19 mouse cellular contexts compared by ENCODE assay signal in the genomic region with DNA sequence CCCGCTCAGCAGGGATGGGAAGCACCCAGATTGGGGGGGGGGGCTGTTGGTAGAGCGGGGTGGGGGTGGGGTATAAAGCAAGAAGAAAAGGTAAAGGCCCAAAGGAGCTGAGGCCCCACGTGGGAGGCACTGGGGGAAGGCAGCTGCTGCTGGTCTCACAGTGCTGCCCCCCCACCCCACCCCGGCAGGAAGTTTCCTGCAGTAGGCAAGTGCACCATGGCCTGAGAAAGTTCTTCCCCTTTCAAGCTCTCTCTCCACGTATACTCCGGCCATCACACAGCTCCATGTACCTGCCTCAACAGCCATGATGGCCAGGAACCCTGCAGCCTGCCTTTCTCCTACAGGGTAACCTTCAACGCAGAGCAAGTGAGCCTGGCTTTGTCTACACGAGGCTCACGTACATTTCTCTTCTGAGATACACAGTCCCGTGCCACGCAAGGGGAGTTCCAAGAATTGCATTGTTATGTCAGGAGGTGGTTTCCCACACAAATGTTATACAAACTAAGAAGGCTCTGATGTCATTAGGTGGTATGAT. TPM values are rescaled to one million over a fixed set of nuclear protein-coding genes. Genes with fewer than 3 reads are reported as not detected.
A peak's percentile ranks its signal among the peaks of the same experiment; 100 is the strongest.
DNase-seq lines count a peak whose midpoint lies in the region; ATAC-seq and TF ChIP-seq lines count a peak whose summit lies in the region.
"Had no signal": no experiment of that assay in that cellular context is flagged by ENCODE, and none has a peak within 500 bp of the region (broad histone marks: within the 10 kb centered on the region; RNA-seq: fewer than 3 reads in every experiment).

No protein-coding gene starts in this region.

- no peak overlapping the region for H3K9ac ChIP-seq in liver, postnatal 0 days (replicated peaks)
- peak overlapping the region; percentile 16; the same call in 1 of the 2 replicates for H3K9ac ChIP-seq in ES-Bruce4 (ENCODE audit: low read depth, poor library complexity, severe bottlenecking)
- H3K9ac ChIP-seq: embryonic facial prominence, embryonic 12.5 days; liver, embryonic 13.5 days; midbrain, embryonic 13.5 days; neural tube, embryonic 12.5 days had no signal

- peaks cover 18% of the 10 kb centered on the region; the same call in 1 of the 2 replicates for H3K36me3 ChIP-seq in liver, postnatal 0 days (replicated peaks; ENCODE audit: insufficient read depth, low read length)
- 0 out of 2 replicates have a peak, but pooled peaks cover 3% of the 10 kb centered on the region for H3K36me3 ChIP-seq in ES-Bruce4 (ENCODE audit: control insufficient read depth, insufficient read depth, low read length, poor library complexity, severe bottlenecking)
- peaks cover 70% of the 10 kb centered on the region for H3K36me3 ChIP-seq in hindbrain, embryonic 10.5 days

- no peak for TF ChIP-seq CTCF in liver, postnatal 0 days (IDR thresholded peaks at IDR 0.05; ENCODE audit: low read depth)
- TF ChIP-seq CTCF in ES-Bruce4 (IDR thresholded peaks at IDR 0.05; ENCODE audit: low read depth, low read length), result no peak

- TF ChIP-seq EP300 in liver, postnatal 0 days (IDR thresholded peaks at IDR 0.05; ENCODE audit: low read depth), result no peak
- no peak for TF ChIP-seq EP300 in ES-Bruce4 (IDR thresholded peaks at IDR 0.05; ENCODE audit: insufficient read depth, low read depth, low read length)

- no peak overlapping the region for H3K4me2 ChIP-seq in liver, postnatal 0 days (ENCODE audit: low read depth, low read length)
- H3K4me2 ChIP-seq: embryonic facial prominence, embryonic 12.5 days; liver, embryonic 13.5 days; midbrain, embryonic 13.5 days; neural tube, embryonic 12.5 days had no signal

- peaks cover 36% of the 10 kb centered on the region for H3K4me1 ChIP-seq in liver, postnatal 0 days (ENCODE audit: insufficient read depth)
- H3K4me1 ChIP-seq in ES-Bruce4 (ENCODE audit: control insufficient read depth, insufficient read depth, low read length), result peaks cover 15% of the 10 kb centered on the region
- H3K4me1 ChIP-seq in hindbrain, embryonic 10.5 days (replicated peaks), result peaks cover 23% of the 10 kb centered on the region
- H3K4me1 ChIP-seq: embryonic facial prominence, embryonic 12.5 days; midbrain, embryonic 13.5 days; neural tube, embryonic 12.5 days had no signal

- no peak for TF ChIP-seq POLR2A in ES-Bruce4 (IDR thresholded peaks at IDR 0.05; ENCODE audit: insufficient read depth, low read length)

- 50% methylated on average over 11 of the region's 11 CpGs for WGBS in liver, postnatal 0 days (ENCODE audit: insufficient replicate concordance)
- 83% methylated on average over 11 of the region's 11 CpGs for WGBS in hindbrain, embryonic 10.5 days

- no peak for DNase-seq in liver, postnatal 0 days
- no peak for DNase-seq in liver
- peak; percentile 95 for DNase-seq in induced T-regulatory cell, adult 2 months (ENCODE audit: low read depth)
- DNase-seq in thymus, postnatal 0 days (ENCODE audit: low spot score), result peak; percentile 72
- no peak for DNase-seq in hindbrain, embryonic 10.5 days (ENCODE audit: low spot score)
- DNase-seq in ovary, postnatal 14 days (ENCODE audit: low spot score), result no peak
- no peak for DNase-seq in right cerebral cortex, postnatal 14 days
- DNase-seq: adrenal gland, adult 2 months; cerebellum, postnatal 36 days; gastrocnemius, adult 2 months; kidney, postnatal 10 days; layer of hippocampus, adult 9-11 months; liver, embryonic 13.5 days; lung, postnatal 14 days had no signal

- H3K27ac ChIP-seq in liver, postnatal 0 days (ENCODE audit: low read depth), result 0 out of 2 replicates have a peak overlapping the region, but pooled peaks have one; percentile 45
- peak overlapping the region; percentile 30; the same call in 1 of the 2 replicates for H3K27ac ChIP-seq in ES-Bruce4 (ENCODE audit: insufficient read depth, low read length)
- H3K27ac ChIP-seq in hindbrain, embryonic 10.5 days, result no peak overlapping the region
- H3K27ac ChIP-seq: embryonic facial prominence, embryonic 12.5 days; forebrain, embryonic 10.5 days; gastrocnemius, adult 2 months; liver, embryonic 13.5 days; midbrain, embryonic 13.5 days; neural tube, embryonic 12.5 days had no signal

- no peak overlapping the region for H3K4me3 ChIP-seq in liver, postnatal 0 days (ENCODE audit: low read depth, low read length)
- no peak overlapping the region for H3K4me3 ChIP-seq in ES-Bruce4 (ENCODE audit: low read depth, low read length)
- no peak overlapping the region for H3K4me3 ChIP-seq in hindbrain, embryonic 10.5 days
- H3K4me3 ChIP-seq: embryonic facial prominence, embryonic 12.5 days; forebrain, embryonic 10.5 days; gastrocnemius, adult 2 months; liver, embryonic 13.5 days; midbrain, embryonic 13.5 days; neural tube, embryonic 12.5 days had no signal

- H3K27me3 ChIP-seq in liver, postnatal 0 days (ENCODE audit: insufficient read depth, low read length), result no peaks in the 10 kb centered on the region
- H3K27me3 ChIP-seq in ES-Bruce4 (ENCODE audit: control insufficient read depth, insufficient read depth, low read length, poor library complexity, severe bottlenecking), result no peaks in the 10 kb centered on the region
- no peaks in the 10 kb centered on the region for H3K27me3 ChIP-seq in hindbrain, embryonic 10.5 days (ENCODE audit: insufficient read depth, poor library complexity, severe bottlenecking)
- H3K27me3 ChIP-seq: embryonic facial prominence, embryonic 12.5 days; liver, embryonic 13.5 days; midbrain, embryonic 13.5 days; neural tube, embryonic 12.5 days had no signal

- no peak for ATAC-seq in liver, postnatal 0 days
- ATAC-seq: midbrain, embryonic 13.5 days had no signal

- H3K9me3 ChIP-seq in liver, postnatal 0 days (ENCODE audit: low read length), result no peaks in the 10 kb centered on the region
- H3K9me3 ChIP-seq in ES-Bruce4 (replicated peaks; ENCODE audit: control insufficient read depth, insufficient read depth, low read length, poor library complexity, severe bottlenecking), result no peaks in the 10 kb centered on the region
- no peaks in the 10 kb centered on the region for H3K9me3 ChIP-seq in hindbrain, embryonic 10.5 days
- H3K9me3 ChIP-seq: embryonic facial prominence, embryonic 12.5 days; forebrain, embryonic 10.5 days; liver, embryonic 13.5 days; midbrain, embryonic 13.5 days; neural tube, embryonic 12.5 days had no signal

RNA-seq across cellular contexts. Expression of a gene that starts 20.3 kb away (rescaled TPM):
- polyA plus RNA-seq in liver, postnatal 0 days (2015; fragmentation: Nextera tagmentation; extraction: Ambion mirVana), result 0.40 and 0.59 TPM in 2 replicates
- 250 and 292 TPM in 2 replicates for polyA plus RNA-seq in ES-Bruce4 (2011; ENCODE audit: insufficient read depth, insufficient read length, low read depth, missing spikeins)
- polyA plus RNA-seq in thymus, postnatal 0 days (2015; fragmentation: Nextera tagmentation; extraction: Ambion mirVana), result 60.3 and 66.3 TPM in 2 replicates
- 16.5 and 33.5 TPM in 2 replicates for polyA plus RNA-seq in hindbrain, embryonic 10.5 days (2016; fragmentation: Nextera tagmentation; extraction: Ambion mirVana)

RNA-seq across cellular contexts. Expression of a gene that starts 27.7 kb away (rescaled TPM):
- 2.1 and 2.6 TPM in 2 replicates for polyA plus RNA-seq in liver, postnatal 0 days (2015; fragmentation: Nextera tagmentation; extraction: Ambion mirVana)
- 34.4 and 43.8 TPM in 2 replicates for polyA plus RNA-seq in ES-Bruce4 (2011; ENCODE audit: insufficient read depth, insufficient read length, low read depth, missing spikeins)
- polyA plus RNA-seq in thymus, postnatal 0 days (2015; fragmentation: Nextera tagmentation; extraction: Ambion mirVana), result 6.7 and 10.5 TPM in 2 replicates
- polyA plus RNA-seq in hindbrain, embryonic 10.5 days (2016; fragmentation: Nextera tagmentation; extraction: Ambion mirVana), result 1.9 and 3.1 TPM in 2 replicates

RNA-seq across cellular contexts. Expression of a gene that starts 38.1 kb away (rescaled TPM):
- 10.2 and 10.9 TPM in 2 replicates for polyA plus RNA-seq in liver, postnatal 0 days (2015; fragmentation: Nextera tagmentation; extraction: Ambion mirVana)
- polyA plus RNA-seq in ES-Bruce4 (2011; ENCODE audit: insufficient read depth, insufficient read length, low read depth, missing spikeins), result 22.2 and 24.3 TPM in 2 replicates
- 23.4 and 25.9 TPM in 2 replicates for polyA plus RNA-seq in thymus, postnatal 0 days (2015; fragmentation: Nextera tagmentation; extraction: Ambion mirVana)
- 28.5 and 29.1 TPM in 2 replicates for polyA plus RNA-seq in hindbrain, embryonic 10.5 days (2016; fragmentation: Nextera tagmentation; extraction: Ambion mirVana)

RNA-seq across cellular contexts. Expression of a gene that starts 47.7 kb away (rescaled TPM):
- 4.5 and 5.3 TPM in 2 replicates for polyA plus RNA-seq in liver, postnatal 0 days (2015; fragmentation: Nextera tagmentation; extraction: Ambion mirVana)
- polyA plus RNA-seq in ES-Bruce4 (2011; ENCODE audit: insufficient read depth, insufficient read length, low read depth, missing spikeins), result 3.9 and 7.9 TPM in 2 replicates
- polyA plus RNA-seq in thymus, postnatal 0 days (2015; fragmentation: Nextera tagmentation; extraction: Ambion mirVana), result 8.3 and 8.9 TPM in 2 replicates
- 10.0 and 10.8 TPM in 2 replicates for polyA plus RNA-seq in hindbrain, embryonic 10.5 days (2016; fragmentation: Nextera tagmentation; extraction: Ambion mirVana)

RNA-seq across cellular contexts. Expression of a gene that starts 50.2 kb away (rescaled TPM):
- 5.2 and 5.9 TPM in 2 replicates for polyA plus RNA-seq in liver, postnatal 0 days (2015; fragmentation: Nextera tagmentation; extraction: Ambion mirVana)
- polyA plus RNA-seq in ES-Bruce4 (2011; ENCODE audit: insufficient read depth, insufficient read length, low read depth, missing spikeins), result 12.8 and 15.2 TPM in 2 replicates
- 18.6 and 19.4 TPM in 2 replicates for polyA plus RNA-seq in thymus, postnatal 0 days (2015; fragmentation: Nextera tagmentation; extraction: Ambion mirVana)
- polyA plus RNA-seq in hindbrain, embryonic 10.5 days (2016; fragmentation: Nextera tagmentation; extraction: Ambion mirVana), result 14.5 and 16.8 TPM in 2 replicates

Comparison
In these comparisons a context has a peak if more than half of its experiments do, and no peak if none do; other contexts are left out.
1. DNase-seq: peak in induced T-regulatory cell, adult 2 months (single experiment) and thymus, postnatal 0 days (single experiment); none in liver, postnatal 0 days (single experiment), liver (single experiment), hindbrain, embryonic 10.5 days (single experiment), ovary, postnatal 14 days (single experiment) and right cerebral cortex, postnatal 14 days (single experiment).
2. RNA of a gene that starts 20.3 kb away (polyA plus RNA-seq): 250 to 292 TPM in ES-Bruce4, 60.3 to 66.3 TPM in thymus, postnatal 0 days and 16.5 to 33.5 TPM in hindbrain, embryonic 10.5 days; 0.40 to 0.59 TPM in liver, postnatal 0 days; every median in the first group is over 10 times any median in the second.